In genomic region chr6:140546648-140547201, GRCm38 (mm10) we compare ENCODE assay signal across 10 mouse cellular contexts.
A peak's percentile ranks its signal among the peaks of the same experiment; 100 is the strongest.
DNase-seq lines count a peak whose midpoint lies in the region; ATAC-seq and TF ChIP-seq lines count a peak whose summit lies in the region.
"Had no signal": no experiment of that assay in that cellular context is flagged by ENCODE, and none has a peak within 500 bp of the region (broad histone marks: within the 10 kb centered on the region; RNA-seq: fewer than 3 reads in every experiment).

No protein-coding gene starts in this region.

- TF ChIP-seq CTCF in forebrain, postnatal 0 days (IDR thresholded peaks at IDR 0.05; ENCODE audit: low read depth): no peak

- 67% methylated on average over 12 of the region's 12 CpGs for WGBS in forebrain, embryonic 12.5 days
- 57% methylated on average over 12 of the region's 12 CpGs for WGBS in forebrain, postnatal 0 days
- 69% methylated on average over 12 of the region's 12 CpGs for WGBS in midbrain, embryonic 13.5 days
- 71% methylated on average over 12 of the region's 12 CpGs for WGBS in midbrain, embryonic 11.5 days
- WGBS in kidney, embryonic 16.5 days: 42% methylated on average over 12 of the region's 12 CpGs
- 44% methylated on average over 12 of the region's 12 CpGs for WGBS in stomach, embryonic 16.5 days

- peaks cover 6% of the 10 kb centered on the region; the same call in 1 of the 2 replicates for H3K4me1 ChIP-seq in forebrain, embryonic 12.5 days
- H3K4me1 ChIP-seq in forebrain, postnatal 0 days (ENCODE audit: insufficient read depth): no peaks in the 10 kb centered on the region
- peaks cover 17% of the 10 kb centered on the region for H3K4me1 ChIP-seq in midbrain, embryonic 13.5 days (replicated peaks)
- no peaks in the 10 kb centered on the region for H3K4me1 ChIP-seq in midbrain, embryonic 11.5 days (ENCODE audit: control insufficient read depth, insufficient read depth, low read length)
- H3K4me1 ChIP-seq in kidney, embryonic 16.5 days (ENCODE audit: insufficient read depth, low read length): peaks cover 7% of the 10 kb centered on the region; the same call in 1 of the 2 replicates
- peaks cover 22% of the 10 kb centered on the region for H3K4me1 ChIP-seq in stomach, embryonic 16.5 days (ENCODE audit: control insufficient read depth, insufficient read depth, low read length)

- no peak overlapping the region for H3K9ac ChIP-seq in forebrain, embryonic 12.5 days
- no peak overlapping the region for H3K9ac ChIP-seq in forebrain, postnatal 0 days
- no peak overlapping the region for H3K9ac ChIP-seq in midbrain, embryonic 13.5 days (replicated peaks)
- H3K9ac ChIP-seq in midbrain, embryonic 11.5 days (ENCODE audit: low read length): no peak overlapping the region
- no peak overlapping the region for H3K9ac ChIP-seq in kidney, embryonic 16.5 days (replicated peaks; ENCODE audit: low read length)
- no peak overlapping the region for H3K9ac ChIP-seq in stomach, embryonic 16.5 days (ENCODE audit: low read length)
- H3K9ac ChIP-seq: liver, embryonic 14.5 days had no signal

- no peak for ATAC-seq in forebrain, embryonic 12.5 days (ENCODE audit: low FRiP score)
- ATAC-seq in forebrain, postnatal 0 days: no peak
- ATAC-seq in midbrain, embryonic 13.5 days: no peak
- no peak for ATAC-seq in midbrain, embryonic 11.5 days (ENCODE audit: low FRiP score)
- peak; percentile 55; the same call in 1 of the 2 replicates for ATAC-seq in kidney, embryonic 16.5 days (ENCODE audit: low FRiP score, low TSS enrichment)
- peak; percentile 58; the same call in 1 of the 2 replicates for ATAC-seq in stomach, embryonic 16.5 days (ENCODE audit: insufficient read depth, low FRiP score)
- ATAC-seq in megakaryocyte progenitor cell, adult 5-6 weeks (replicated peaks; ENCODE audit: poor library complexity): no peak

- no peak for DNase-seq in forebrain, postnatal 0 days
- no peak for DNase-seq in midbrain, embryonic 11.5 days (ENCODE audit: low spot score, missing footprints)
- DNase-seq in cerebellum, postnatal 36 days: no peak
- DNase-seq: right cerebral cortex, adult 18-20 months had no signal

- no peaks in the 10 kb centered on the region for H3K9me3 ChIP-seq in forebrain, embryonic 12.5 days
- H3K9me3 ChIP-seq in forebrain, postnatal 0 days (ENCODE audit: low read length): no peaks in the 10 kb centered on the region
- no peaks in the 10 kb centered on the region for H3K9me3 ChIP-seq in midbrain, embryonic 13.5 days
- no peaks in the 10 kb centered on the region for H3K9me3 ChIP-seq in midbrain, embryonic 11.5 days (ENCODE audit: control insufficient read depth, low read length)
- H3K9me3 ChIP-seq in kidney, embryonic 16.5 days (ENCODE audit: low read length): no peaks in the 10 kb centered on the region
- H3K9me3 ChIP-seq in stomach, embryonic 16.5 days (replicated peaks; ENCODE audit: control insufficient read depth, low read length): no peaks in the 10 kb centered on the region

- H3K27me3 ChIP-seq in forebrain, embryonic 12.5 days: no peaks in the 10 kb centered on the region
- no peaks in the 10 kb centered on the region for H3K27me3 ChIP-seq in forebrain, postnatal 0 days (ENCODE audit: insufficient read depth, low read length)
- H3K27me3 ChIP-seq in midbrain, embryonic 13.5 days: no peaks in the 10 kb centered on the region
- no peaks in the 10 kb centered on the region for H3K27me3 ChIP-seq in midbrain, embryonic 11.5 days (ENCODE audit: control insufficient read depth, insufficient read depth, low read length)
- no peaks in the 10 kb centered on the region for H3K27me3 ChIP-seq in kidney, embryonic 16.5 days (ENCODE audit: insufficient read depth, low read length)
- no peaks in the 10 kb centered on the region for H3K27me3 ChIP-seq in stomach, embryonic 16.5 days (ENCODE audit: control insufficient read depth, insufficient read depth, low read length)

- H3K4me2 ChIP-seq in forebrain, embryonic 12.5 days: no peak overlapping the region
- no peak overlapping the region for H3K4me2 ChIP-seq in forebrain, postnatal 0 days (ENCODE audit: low read depth)
- no peak overlapping the region for H3K4me2 ChIP-seq in midbrain, embryonic 13.5 days (replicated peaks)
- H3K4me2 ChIP-seq in midbrain, embryonic 11.5 days: no peak overlapping the region
- no peak overlapping the region for H3K4me2 ChIP-seq in kidney, embryonic 16.5 days (replicated peaks; ENCODE audit: low read depth, low read length)
- H3K4me2 ChIP-seq in stomach, embryonic 16.5 days (ENCODE audit: low read depth, low read length): no peak overlapping the region

- no peak overlapping the region for H3K4me3 ChIP-seq in forebrain, embryonic 12.5 days (replicated peaks)
- H3K4me3 ChIP-seq in forebrain, postnatal 0 days (ENCODE audit: low read depth, low read length): no peak overlapping the region
- H3K4me3 ChIP-seq in midbrain, embryonic 13.5 days (replicated peaks): no peak overlapping the region
- H3K4me3 ChIP-seq in midbrain, embryonic 11.5 days (ENCODE audit: low read depth, low read length): no peak overlapping the region
- H3K4me3 ChIP-seq in kidney, embryonic 16.5 days (ENCODE audit: low read length): no peak overlapping the region
- no peak overlapping the region for H3K4me3 ChIP-seq in stomach, embryonic 16.5 days (replicated peaks; ENCODE audit: low read length)

- peak overlapping the region; percentile 31; the same call in 1 of the 2 replicates for H3K27ac ChIP-seq in forebrain, embryonic 12.5 days
- no peak overlapping the region for H3K27ac ChIP-seq in forebrain, postnatal 0 days (ENCODE audit: low read depth, low read length)
- H3K27ac ChIP-seq in midbrain, embryonic 13.5 days: peak overlapping the region; percentile 47
- H3K27ac ChIP-seq in midbrain, embryonic 11.5 days (ENCODE audit: low read depth, low read length): no peak overlapping the region
- H3K27ac ChIP-seq in kidney, embryonic 16.5 days (ENCODE audit: low read length): peak overlapping the region; percentile 40; the same call in 1 of the 2 replicates
- peak overlapping the region; percentile 21; the same call in 1 of the 2 replicates for H3K27ac ChIP-seq in stomach, embryonic 16.5 days (ENCODE audit: low read length)
- H3K27ac ChIP-seq: liver, embryonic 14.5 days had no signal

- peaks cover 46% of the 10 kb centered on the region for H3K36me3 ChIP-seq in forebrain, embryonic 12.5 days (replicated peaks)
- peaks cover 24% of the 10 kb centered on the region; the same call in 1 of the 2 replicates for H3K36me3 ChIP-seq in forebrain, postnatal 0 days (ENCODE audit: insufficient read depth)
- peaks cover 59% of the 10 kb centered on the region for H3K36me3 ChIP-seq in midbrain, embryonic 13.5 days
- H3K36me3 ChIP-seq in midbrain, embryonic 11.5 days (ENCODE audit: control insufficient read depth, insufficient read depth, low read length): peaks cover 16% of the 10 kb centered on the region; the same call in 1 of the 2 replicates
- peaks cover 26% of the 10 kb centered on the region for H3K36me3 ChIP-seq in kidney, embryonic 16.5 days (ENCODE audit: insufficient read depth, low read length)
- H3K36me3 ChIP-seq in stomach, embryonic 16.5 days (ENCODE audit: control insufficient read depth, insufficient read depth, low read length): peaks cover 17% of the 10 kb centered on the region

Comparison
In these comparisons a context has a peak if more than half of its experiments do, and no peak if none do; other contexts are left out.
1. H3K27ac ChIP-seq: peak in forebrain, embryonic 12.5 days (single experiment), midbrain, embryonic 13.5 days (single experiment), kidney, embryonic 16.5 days (single experiment) and stomach, embryonic 16.5 days (single experiment); none in forebrain, postnatal 0 days (single experiment) and midbrain, embryonic 11.5 days (single experiment).
2. ATAC-seq: peak in kidney, embryonic 16.5 days (single experiment) and stomach, embryonic 16.5 days (single experiment); none in forebrain, embryonic 12.5 days (single experiment), forebrain, postnatal 0 days (single experiment), midbrain, embryonic 13.5 days (single experiment), midbrain, embryonic 11.5 days (single experiment) and megakaryocyte progenitor cell, adult 5-6 weeks (single experiment).